Mouse (Mus musculus) midbrain, embryonic 10.5 days (tissue): ENCODE results near the gene Ccdc158. TPM values are rescaled to one million over a fixed set of nuclear protein-coding genes. Genes with fewer than 3 reads are reported as not detected.

ENCODE experiments used
- DNase-seq: peaks from one replicate; pipeline ENCODE4 v3.0.0-alpha.2; 2017; ENCODE audit warnings: low spot score
- H3K27ac ChIP-seq: fragments of 300-500 bp; sonication (generic); replicated peaks from 2 replicates; pipeline ENCODE4 v1.5.1; 2016; ENCODE audit warnings: mild to moderate bottlenecking
- H3K27me3 ChIP-seq: fragments of 300-500 bp; sonication (generic); 2 replicates; pipeline ENCODE4 v1.6.1; 2016; ENCODE audit warnings: low read depth, mild to moderate bottlenecking; ENCODE audit not compliant: poor library complexity, severe bottlenecking
- H3K36me3 ChIP-seq: fragments of 300-500 bp; sonication (generic); 2 replicates; pipeline ENCODE4 v1.6.1; 2016; ENCODE audit warnings: mild to moderate bottlenecking, moderate library complexity
- H3K4me1 ChIP-seq: fragments of 300-500 bp; sonication (generic); 2 replicates; pipeline ENCODE4 v1.6.1; 2016
- H3K4me3 ChIP-seq: fragments of 300-500 bp; sonication (generic); 2 replicates; pipeline ENCODE4 v1.5.1; 2016; ENCODE audit warnings: mild to moderate bottlenecking, moderate library complexity
- H3K9me3 ChIP-seq: fragments of 300-500 bp; sonication (generic); replicated peaks from 2 replicates; pipeline ENCODE4 v1.6.1; 2016; ENCODE audit warnings: mild to moderate bottlenecking
- WGBS: fragments of 180-500 bp; shearing (Covaris S2); methylation state at CpG from one replicate; pipeline ENCODE4 v1.1.7; 2016; 5-methylcytosine and 5-hydroxymethylcytosine counted together
- polyA plus RNA-seq: library from polyadenylated mRNA; unstranded; fragments of >200 nt; fragmentation: Nextera tagmentation; extraction: Ambion mirVana; gene quantifications from 2 replicates; pipeline ENCODE4 v1.2.1, GENCODE M21; 2016

The Ccdc158 gene
- polyA plus RNA-seq, 1 experiment from 2014 or later: 0.85 TPM

GRCm38 (mm10) chr5:92612756-92613155 is 62.3 kb downstream of the Ccdc158 start:
- WGBS: 87% methylated on average over 4 of the region's 4 CpGs
- no peak for DNase-seq
- Histone ChIP-seq H3K4me1 (no peaks in the 10 kb centered on the region), H3K27ac (no peak overlapping the region), H3K4me3 (no peak overlapping the region), H3K27me3 (no peaks in the 10 kb centered on the region), H3K9me3 (no peaks in the 10 kb centered on the region), H3K36me3 (no peaks in the 10 kb centered on the region)

DNA sequence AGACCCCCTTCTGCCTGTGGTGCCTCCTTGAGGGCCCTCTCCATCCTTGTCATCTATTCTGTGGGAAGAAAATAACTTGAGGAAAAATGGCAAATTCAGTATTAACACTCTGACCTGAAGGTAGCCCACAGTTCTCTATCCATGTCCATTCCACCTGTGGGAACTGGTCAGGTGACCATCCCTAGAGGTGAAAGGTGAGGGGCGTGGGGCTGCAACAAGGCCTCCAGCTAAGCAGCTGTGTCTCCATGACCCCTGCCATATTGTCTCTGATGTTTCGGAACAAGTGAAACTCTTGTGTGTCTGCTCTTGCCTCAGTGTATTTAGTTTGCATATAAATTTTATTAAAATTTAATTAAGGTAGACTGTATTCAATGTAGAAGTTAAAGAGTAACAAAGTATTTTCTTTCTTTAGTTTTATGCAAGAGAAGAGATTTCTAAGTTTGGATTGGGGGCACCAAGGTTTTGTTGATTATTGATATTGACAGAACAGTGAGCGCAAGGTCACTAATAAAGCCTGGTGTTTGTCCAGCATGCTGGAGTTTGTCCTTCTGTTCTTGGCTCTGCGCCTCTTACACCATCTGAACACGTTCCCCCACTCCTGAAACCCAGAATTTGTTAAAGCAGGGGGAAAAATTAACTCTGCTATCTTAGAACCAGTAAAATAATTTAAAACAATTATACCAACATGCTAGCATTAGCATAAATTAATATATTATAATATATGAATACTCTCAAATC is 67.4 kb downstream of the Ccdc158 start:
- DNase-seq: no peak
- no peak overlapping the region for H3K27ac ChIP-seq
- WGBS: 92% methylated on average over 5 of the region's 5 CpGs
- H3K36me3 ChIP-seq: no peaks in the 10 kb centered on the region
- H3K27me3 ChIP-seq: peaks cover 25% of the 10 kb centered on the region
- H3K9me3 ChIP-seq: no peaks in the 10 kb centered on the region
- peaks cover 12% of the 10 kb centered on the region for H3K4me1 ChIP-seq
- no peak overlapping the region for H3K4me3 ChIP-seq

- H3K4me3 ChIP-seq: no peak overlapping the region
- H3K27me3 ChIP-seq: peaks cover 41% of the 10 kb centered on the region
- H3K9me3 ChIP-seq: no peaks in the 10 kb centered on the region
- no peaks in the 10 kb centered on the region for H3K36me3 ChIP-seq
- peaks cover 16% of the 10 kb centered on the region for H3K4me1 ChIP-seq
- H3K27ac ChIP-seq: no peak overlapping the region
- no peak for DNase-seq
- 85% methylated on average over 10 of the region's 10 CpGs for WGBS
Observed at GRCm38 (mm10) chr5:92604452-92605247, 70.4 kb downstream of the Ccdc158 start.

GRCm38 (mm10) chr5:92602691-92603690 is 72.1 kb downstream of the Ccdc158 start, which contains the start of gene Stbd1:
Stbd1 (plus strand) TSS chr5:92603041.
- Histone ChIP-seq H3K4me3 (peak within 1 kb of the TSS; percentile 63), H3K9me3 (no peaks in the 10 kb centered on the region), H3K36me3 (no peaks in the 10 kb centered on the region), H3K27me3 (peaks cover 41% of the 10 kb centered on the region), H3K27ac (peak within 1 kb of the TSS; percentile 80), H3K4me1 (peaks cover 16% of the 10 kb centered on the region)
- WGBS: under 1% methylated on average over 69 of the region's 69 CpGs
- DNase-seq: peak; percentile 85

GRCm38 (mm10) chr5:92599030-92599429 is 76.0 kb downstream of the Ccdc158 start:
- no peaks in the 10 kb centered on the region for H3K36me3 ChIP-seq
- DNase-seq: no peak
- H3K27ac ChIP-seq: no peak overlapping the region
- 80% methylated on average over 10 of the region's 10 CpGs for WGBS
- no peak overlapping the region for H3K4me3 ChIP-seq
- H3K4me1 ChIP-seq: peaks cover 16% of the 10 kb centered on the region
- peaks cover 24% of the 10 kb centered on the region for H3K27me3 ChIP-seq
- H3K9me3 ChIP-seq: no peaks in the 10 kb centered on the region

DNA sequence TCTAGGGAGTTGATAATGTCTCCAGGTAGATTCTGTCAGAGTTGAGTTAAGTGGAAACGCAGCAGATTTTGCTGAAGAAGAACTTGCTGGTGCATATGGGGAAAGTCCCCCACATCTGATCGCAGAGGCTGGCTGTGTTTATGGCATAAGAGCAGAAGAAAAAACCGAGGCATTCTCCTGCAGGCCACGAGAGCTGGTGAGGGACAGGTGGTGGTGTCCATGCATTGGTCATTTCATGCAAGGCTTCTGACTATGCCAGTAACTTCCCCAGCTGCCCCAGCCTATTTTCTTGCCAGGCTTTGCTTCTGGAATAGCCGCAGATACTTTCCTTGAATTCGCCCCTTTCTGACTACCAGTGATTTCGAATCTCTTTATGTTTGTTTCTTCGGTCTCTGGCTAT is 78.2 kb downstream of the Ccdc158 start:
- Histone ChIP-seq H3K36me3 (no peaks in the 10 kb centered on the region), H3K27me3 (peaks cover 8% of the 10 kb centered on the region), H3K27ac (no peak overlapping the region), H3K4me3 (no peak overlapping the region), H3K4me1 (no peaks in the 10 kb centered on the region), H3K9me3 (no peaks in the 10 kb centered on the region)
- 92% methylated on average over 8 of the region's 8 CpGs for WGBS
- no peak for DNase-seq

DNA sequence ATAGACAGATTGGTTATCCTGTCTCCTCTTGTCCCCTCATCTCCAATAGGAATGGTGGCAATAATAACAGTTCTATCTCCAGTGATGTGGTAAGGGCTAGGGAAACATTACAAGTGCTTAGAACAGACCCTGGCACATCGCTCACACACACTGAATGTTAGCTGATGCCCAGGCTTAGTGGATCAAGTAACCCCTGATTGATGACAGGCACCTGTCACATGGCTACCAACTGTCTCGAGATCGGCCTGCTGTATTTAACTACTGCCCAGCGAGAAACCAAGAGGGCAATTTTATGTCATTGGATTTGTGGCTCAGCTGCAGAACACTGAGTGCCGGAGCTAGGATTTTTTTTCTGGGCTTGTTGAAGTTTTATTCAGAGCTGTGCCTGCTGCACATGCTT is 80.0 kb downstream of the Ccdc158 start:
- Histone ChIP-seq H3K4me1 (no peaks in the 10 kb centered on the region), H3K4me3 (no peak overlapping the region), H3K9me3 (no peaks in the 10 kb centered on the region), H3K36me3 (no peaks in the 10 kb centered on the region), H3K27me3 (no peaks in the 10 kb centered on the region), H3K27ac (no peak overlapping the region)
- WGBS: 88% methylated on average over 5 of the region's 5 CpGs
- DNase-seq: no peak

DNA sequence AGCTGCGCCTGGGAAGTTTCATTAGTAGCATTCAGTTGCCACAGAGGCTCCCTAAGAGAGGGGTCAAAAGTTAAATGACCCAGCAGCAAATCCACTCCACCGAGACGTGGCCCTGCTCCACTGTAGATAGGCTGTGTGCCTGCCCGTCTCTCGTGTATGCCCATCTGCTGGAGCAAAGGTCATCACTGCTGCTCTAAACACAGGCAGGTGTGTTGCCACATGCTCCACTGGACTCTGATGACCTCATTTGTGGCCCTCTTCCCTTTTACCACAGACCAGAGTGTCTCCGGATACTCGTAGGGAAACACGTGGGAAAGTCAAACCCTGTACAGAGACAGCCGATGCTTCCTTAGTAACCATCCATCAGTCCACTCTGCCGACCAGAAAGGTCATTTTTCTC is 89.1 kb downstream of the Ccdc158 start:
- Histone ChIP-seq H3K27ac (no peak overlapping the region), H3K36me3 (no peaks in the 10 kb centered on the region), H3K4me1 (no peaks in the 10 kb centered on the region; the same call in 1 of the 2 replicates), H3K4me3 (no peak overlapping the region), H3K27me3 (no peaks in the 10 kb centered on the region), H3K9me3 (no peaks in the 10 kb centered on the region)
- no peak for DNase-seq
- WGBS: 69% methylated on average over 10 of the region's 10 CpGs

- Histone ChIP-seq H3K27ac (no peak overlapping the region), H3K27me3 (no peaks in the 10 kb centered on the region), H3K36me3 (no peaks in the 10 kb centered on the region), H3K9me3 (no peaks in the 10 kb centered on the region), H3K4me1 (no peaks in the 10 kb centered on the region), H3K4me3 (no peak overlapping the region)
- WGBS: 89% methylated on average over 14 of the region's 14 CpGs
- no peak for DNase-seq
Observed at GRCm38 (mm10) chr5:92579559-92579958, 95.5 kb downstream of the Ccdc158 start.

GRCm38 (mm10) chr5:92571232-92571631 is 103.8 kb downstream of the Ccdc158 start:
- Histone ChIP-seq H3K27ac (no peak overlapping the region), H3K27me3 (no peaks in the 10 kb centered on the region), H3K9me3 (no peaks in the 10 kb centered on the region), H3K4me1 (no peaks in the 10 kb centered on the region), H3K4me3 (no peak overlapping the region), H3K36me3 (no peaks in the 10 kb centered on the region)
- WGBS: 89% methylated on average over 4 of the region's 4 CpGs
- DNase-seq: no peak

DNA sequence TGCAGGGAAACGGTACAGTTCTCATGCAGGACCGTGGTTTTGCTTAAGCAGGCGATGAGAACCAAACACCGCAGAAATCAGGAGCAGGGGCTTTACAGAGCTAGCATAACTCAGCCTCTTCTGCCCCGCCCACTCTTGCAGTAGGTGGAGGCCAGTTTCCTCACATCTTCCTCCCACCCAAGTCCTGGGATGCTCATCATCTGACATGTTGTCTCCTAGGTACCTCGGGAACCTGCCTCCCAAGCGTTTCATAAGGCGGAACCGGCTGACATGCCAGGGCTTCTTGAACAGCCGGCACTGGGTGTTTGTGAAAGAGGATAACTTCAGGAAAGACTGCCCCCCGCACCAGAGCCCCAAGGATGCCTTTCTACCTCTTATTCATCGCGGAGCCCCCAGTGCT is 113.1 kb downstream of the Ccdc158 start:
- 81% methylated on average over 13 of the region's 13 CpGs for WGBS
- H3K9me3 ChIP-seq: no peaks in the 10 kb centered on the region

DNA sequence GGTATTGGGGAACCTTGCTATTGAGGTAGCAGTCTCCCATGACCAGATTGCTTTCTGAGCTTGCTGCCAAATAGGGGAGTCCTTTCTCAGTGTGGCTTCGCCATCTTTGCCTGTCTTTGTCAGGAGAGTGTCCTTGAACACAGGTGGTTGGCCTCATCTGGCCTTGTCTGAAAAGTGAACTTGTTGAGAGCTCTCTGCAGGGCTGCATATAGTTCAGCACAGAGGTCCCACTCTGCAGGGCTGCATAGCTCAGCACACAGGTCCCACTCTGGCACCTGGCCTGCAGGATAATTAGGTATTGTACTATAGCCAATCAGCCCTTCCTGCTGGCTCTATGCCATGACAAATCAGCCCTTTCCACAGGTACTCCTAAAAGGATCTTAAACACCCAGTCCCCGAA is 114.9 kb downstream of the Ccdc158 start:
- H3K4me1 ChIP-seq: no peaks in the 10 kb centered on the region
- WGBS: 82% methylated on average over 2 of the region's 2 CpGs
- H3K36me3 ChIP-seq: no peaks in the 10 kb centered on the region
- H3K27me3 ChIP-seq: no peaks in the 10 kb centered on the region
- no peak overlapping the region for H3K4me3 ChIP-seq
- DNase-seq: no peak
- no peak overlapping the region for H3K27ac ChIP-seq
- H3K9me3 ChIP-seq: no peaks in the 10 kb centered on the region

More for the DNA sequence above, 113.1 kb downstream of the Ccdc158 start:
- Histone ChIP-seq H3K4me1 (no peaks in the 10 kb centered on the region), H3K27me3 (no peaks in the 10 kb centered on the region), H3K4me3 (no peak overlapping the region), H3K36me3 (no peaks in the 10 kb centered on the region), H3K27ac (no peak overlapping the region)
- no peak for DNase-seq
